Mouse (Mus musculus): Measurements from ENCODE around the gene Fbxl13. TPM values are rescaled to one million over a fixed set of nuclear protein-coding genes. Genes with fewer than 3 reads are reported as not detected.

Fbxl13 gene
- total and polyA plus RNA-seq, 3 experiments: 0.13 to 0.23 TPM; not detected in 1

- no peaks in the 10 kb centered on the region for H3K9me3 ChIP-seq (replicated peaks; ENCODE audit: insufficient read depth, low read length)
- H3K79me2 ChIP-seq (ENCODE audit: control insufficient read depth, insufficient read depth, low read length, poor library complexity): peaks cover 2% of the 10 kb centered on the region; the same call in 1 of the 2 replicates
- no peak for DNase-seq (ENCODE audit: low read depth, low spot score)
- H3K27me3 ChIP-seq (ENCODE audit: control insufficient read depth in 1 of 2, insufficient read depth in 2 of 2, low read length in 2 of 2): no peaks in the 10 kb centered on the region
- H3K4me3 ChIP-seq (ENCODE audit: control insufficient read depth in 1 of 2, insufficient read depth in 1 of 2, low read depth in 2 of 2, low read length in 2 of 2): no peak overlapping the region
- no peaks in the 10 kb centered on the region for H3K4me1 ChIP-seq (ENCODE audit: control insufficient read depth in 1 of 2, insufficient read depth in 2 of 2, low read length in 2 of 2)
- no peaks in the 10 kb centered on the region; a peak in 1 of 4 replicates for H3K36me3 ChIP-seq (ENCODE audit: control insufficient read depth in 1 of 2, insufficient read depth in 2 of 2, low read length in 2 of 2)
- no peak for TF ChIP-seq CHD1 (IDR thresholded peaks at IDR 0.05; ENCODE audit: low read depth, low read length)
- TF ChIP-seq TBP (IDR thresholded peaks at IDR 0.05; ENCODE audit: low read depth, low read length): no peak
- no peak for TF ChIP-seq MYB (IDR thresholded peaks at IDR 0.05; ENCODE audit: low read depth, low read length)
- no peak for TF ChIP-seq ZNF384 (IDR thresholded peaks at IDR 0.05; ENCODE audit: low read depth, low read length)
- peak in 2 of 3 experiments; percentile 16 to 24; a peak in 2 of 6 replicates for TF ChIP-seq CTCF (IDR thresholded peaks at IDR 0.05 in 2 of 3, conservative IDR thresholded peaks at IDR 0.05 in 1 of 3; ENCODE audit: control insufficient read depth in 1 of 3, insufficient read depth in 1 of 3, low read depth in 2 of 3, low read length in 3 of 3, poor library complexity in 1 of 3, severe bottlenecking in 1 of 3)
- no peak overlapping the region for H3K9ac ChIP-seq (ENCODE audit: control insufficient read depth, low read depth, low read length, poor library complexity, severe bottlenecking)
- no peak overlapping the region for H3K27ac ChIP-seq (ENCODE audit: control insufficient read depth, low read depth, low read length)
Measured at GRCm38 (mm10) chr5:21677939-21678338, 32.5 kb upstream of the Fbxl13 start.

- H3K27ac ChIP-seq (ENCODE audit: control insufficient read depth, low read depth, low read length): no peak overlapping the region
- no peak overlapping the region for H3K4me3 ChIP-seq (ENCODE audit: control insufficient read depth in 1 of 2, insufficient read depth in 1 of 2, low read depth in 2 of 2, low read length in 2 of 2)
- H3K9me3 ChIP-seq (replicated peaks; ENCODE audit: insufficient read depth, low read length): no peaks in the 10 kb centered on the region
- H3K36me3 ChIP-seq (ENCODE audit: control insufficient read depth in 1 of 2, insufficient read depth in 2 of 2, low read length in 2 of 2): peaks cover 0 to 6% of the 10 kb centered on the region in 2 experiments; a peak in 2 of 4 replicates
- no peaks in the 10 kb centered on the region for H3K27me3 ChIP-seq (ENCODE audit: control insufficient read depth in 1 of 2, insufficient read depth in 2 of 2, low read length in 2 of 2)
- H3K79me2 ChIP-seq (ENCODE audit: control insufficient read depth, insufficient read depth, low read length, poor library complexity): peaks cover 3% of the 10 kb centered on the region; the same call in 1 of the 2 replicates
- peaks cover 0 to 3% of the 10 kb centered on the region in 2 experiments; a peak in 1 of 4 replicates for H3K4me1 ChIP-seq (ENCODE audit: control insufficient read depth in 1 of 2, insufficient read depth in 2 of 2, low read length in 2 of 2)
- no peak overlapping the region for H3K9ac ChIP-seq (ENCODE audit: control insufficient read depth, low read depth, low read length, poor library complexity, severe bottlenecking)
- TF ChIP-seq CTCF (IDR thresholded peaks at IDR 0.05 in 2 of 3, conservative IDR thresholded peaks at IDR 0.05 in 1 of 3; ENCODE audit: control insufficient read depth in 1 of 3, insufficient read depth in 1 of 3, low read depth in 2 of 3, low read length in 3 of 3, poor library complexity in 1 of 3, severe bottlenecking in 1 of 3) (no peak), E2F4 (IDR thresholded peaks at IDR 0.05; ENCODE audit: borderline replicate concordance, low read depth, low read length) (no peak), RCOR1 (IDR thresholded peaks at IDR 0.05; ENCODE audit: low read depth, low read length) (no peak), UBTF (IDR thresholded peaks at IDR 0.05; ENCODE audit: borderline replicate concordance, insufficient read depth, low read depth, low read length) (no peak), TCF12 (IDR thresholded peaks at IDR 0.05; ENCODE audit: low read depth, low read length) (no peak), ELF1 (IDR thresholded peaks at IDR 0.05; ENCODE audit: low read depth, low read length) (no peak), POLR2AphosphoS5 (IDR thresholded peaks at IDR 0.05; ENCODE audit: borderline replicate concordance, low read depth, low read length) (no peak), POLR2AphosphoS2 (IDR thresholded peaks at IDR 0.05; ENCODE audit: low read length) (no peak), MAZ (IDR thresholded peaks at IDR 0.05; ENCODE audit: low read depth, low read length) (no peak), MAX (IDR thresholded peaks at IDR 0.05; ENCODE audit: low read length) (no peak), NRF1 (IDR thresholded peaks at IDR 0.05; ENCODE audit: insufficient read depth, low read depth, low read length, poor library complexity, severe bottlenecking) (no peak)
- no peak for DNase-seq (ENCODE audit: low read depth, low spot score)
Measured at GRCm38 (mm10) chr5:21675494-21675893, 30.1 kb upstream of the Fbxl13 start.
